Mouse (Mus musculus) embryonic fibroblast, embryonic 13.5 days (primary cell): ENCODE measurements around the gene Gm42791.

ENCODE experiments used
- CTCF ChIP-seq: IDR thresholded peaks from 2 replicates; pipeline ENCODE4 v1.5.1; 2011; ENCODE audit warnings: mild to moderate bottlenecking, control low read depth, low read length, moderate library complexity, borderline replicate concordance; ENCODE audit not compliant: insufficient read depth
- POLR2A ChIP-seq: IDR thresholded peaks from 2 replicates; pipeline ENCODE4 v1.6.1; 2011; ENCODE audit warnings: low read depth, mild to moderate bottlenecking, control low read depth, low read length, moderate library complexity

GRCm38 (mm10) chr5:148947412-148947811, 47.5 kb downstream of the Gm42791 start:
- TF ChIP-seq POLR2A (no peak), CTCF (no peak)
